Mouse (Mus musculus) liver, adult 2 months (tissue): ENCODE results near the gene Polh.

Source experiments
- CTCF ChIP-seq: fragments of 200-500 bp; IDR thresholded peaks from 2 replicates; pipeline ENCODE4 v1.5.1; 2011; ENCODE audit warnings: low read depth, low read length, control low read depth
- POLR2A ChIP-seq: fragments of 200-500 bp; IDR thresholded peaks from 2 replicates; pipeline ENCODE4 v1.6.1; 2011; ENCODE audit warnings: low read length, control low read depth; ENCODE audit not compliant: insufficient read depth; ENCODE audit errors: extremely low read depth

GRCm38 (mm10) chr17:46242993-46243392 is 40.5 kb upstream of the Polh start:
- TF ChIP-seq CTCF (no peak), POLR2A (no peak)
